8 mouse cellular contexts compared by ENCODE assay signal in the genomic region with DNA sequence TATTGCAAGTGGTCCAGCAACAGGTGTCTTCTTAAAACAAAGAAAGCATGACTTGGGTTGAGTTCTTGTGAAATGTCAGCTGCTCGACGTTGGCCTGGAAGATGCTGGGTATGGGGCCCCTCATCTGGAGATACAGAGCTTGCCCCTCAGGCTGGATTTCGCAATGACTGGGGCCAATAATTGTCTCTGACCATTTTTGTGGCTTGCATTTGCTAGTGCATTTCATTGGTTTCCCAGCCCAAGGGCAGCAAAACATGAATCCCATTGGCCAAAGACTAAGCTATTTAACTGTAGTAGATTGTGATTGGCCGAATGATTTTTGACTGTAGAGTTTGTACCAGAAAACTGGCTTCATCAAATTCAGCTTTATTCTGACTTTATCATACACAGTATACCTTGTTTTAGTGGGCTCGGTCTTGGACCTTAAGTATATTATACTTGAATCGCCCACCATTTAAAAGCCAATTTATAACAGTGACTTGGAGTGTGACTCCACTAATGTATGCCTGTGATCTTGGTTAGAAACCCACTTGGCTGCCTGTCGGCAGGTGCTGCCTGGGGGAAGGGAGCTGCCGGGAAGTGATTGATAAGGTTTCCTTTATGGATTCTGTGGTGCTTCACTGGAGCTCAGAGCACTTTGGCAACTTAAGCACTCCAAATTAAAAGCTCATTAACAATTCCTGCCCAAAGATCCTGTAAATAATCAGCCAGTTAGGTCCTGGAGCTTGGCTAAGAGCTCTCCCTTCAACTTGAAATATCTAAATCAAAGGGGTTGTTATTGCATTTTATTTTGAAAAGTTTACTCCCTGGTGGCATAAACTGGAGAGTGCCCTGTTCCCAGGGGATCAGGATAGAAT. TPM values are rescaled to one million over a fixed set of nuclear protein-coding genes. Genes with fewer than 3 reads are reported as not detected.
A peak's percentile ranks its signal among the peaks of the same experiment; 100 is the strongest.
DNase-seq lines count a peak whose midpoint lies in the region; ATAC-seq and TF ChIP-seq lines count a peak whose summit lies in the region.

No protein-coding gene starts in this region.

- peak overlapping the region; percentile 76 for H3K27ac ChIP-seq in testis, adult 2 months (ENCODE audit: control insufficient read depth, insufficient read depth, low read depth, low read length)
- H3K27ac ChIP-seq in forebrain, embryonic 16.5 days (ENCODE audit: low read length) = no peak overlapping the region
- H3K27ac ChIP-seq in limb, embryonic 12.5 days = peak overlapping the region; percentile 94
- H3K27ac ChIP-seq in stomach, embryonic 14.5 days (ENCODE audit: low read length) = peak overlapping the region; percentile 69; the same call in 1 of the 2 replicates

- no peak for TF ChIP-seq CTCF in testis, adult 2 months (IDR thresholded peaks at IDR 0.05; ENCODE audit: control insufficient read depth, insufficient read depth, insufficient replicate concordance, low read depth, low read length)

- H3K4me3 ChIP-seq in testis, adult 2 months (ENCODE audit: control insufficient read depth, low read depth, low read length) = peak overlapping the region; percentile 90
- H3K4me3 ChIP-seq in forebrain, embryonic 16.5 days (replicated peaks; ENCODE audit: low read length) = peak overlapping the region; percentile 85
- H3K4me3 ChIP-seq in limb, embryonic 12.5 days (replicated peaks) = peak overlapping the region; percentile 88
- H3K4me3 ChIP-seq in stomach, embryonic 14.5 days (ENCODE audit: low read depth, low read length) = peak overlapping the region; percentile 73

- no peak overlapping the region; the same call in 1 of the 2 replicates for H3K9ac ChIP-seq in forebrain, embryonic 16.5 days (replicated peaks; ENCODE audit: low read depth, low read length)
- H3K9ac ChIP-seq in limb, embryonic 12.5 days (replicated peaks) = peak overlapping the region; percentile 79; the same call in 1 of the 2 replicates
- peak overlapping the region; percentile 81; the same call in 1 of the 2 replicates for H3K9ac ChIP-seq in stomach, embryonic 14.5 days (replicated peaks; ENCODE audit: low read depth, low read length)

- H3K36me3 ChIP-seq in testis, adult 2 months (ENCODE audit: control insufficient read depth, insufficient read depth, low read length) = no peaks in the 10 kb centered on the region; the same call in 1 of the 2 replicates
- no peaks in the 10 kb centered on the region for H3K36me3 ChIP-seq in forebrain, embryonic 16.5 days (ENCODE audit: control insufficient read depth, insufficient read depth)
- peaks cover 11% of the 10 kb centered on the region; the same call in 1 of the 2 replicates for H3K36me3 ChIP-seq in limb, embryonic 12.5 days
- no peaks in the 10 kb centered on the region for H3K36me3 ChIP-seq in stomach, embryonic 14.5 days (ENCODE audit: control insufficient read depth, insufficient read depth, low read length)

- H3K4me2 ChIP-seq in forebrain, embryonic 16.5 days (ENCODE audit: low read length) = peak overlapping the region; percentile 75
- H3K4me2 ChIP-seq in limb, embryonic 12.5 days = peak overlapping the region; percentile 78
- H3K4me2 ChIP-seq in stomach, embryonic 14.5 days (replicated peaks; ENCODE audit: low read depth, low read length) = peak overlapping the region; percentile 75

- WGBS in forebrain, embryonic 16.5 days = 63% methylated on average over 8 of the region's 8 CpGs
- 50% methylated on average over 8 of the region's 8 CpGs for WGBS in limb, embryonic 12.5 days
- 28% methylated on average over 8 of the region's 8 CpGs for WGBS in stomach, embryonic 14.5 days

- ATAC-seq in forebrain, embryonic 16.5 days = no peak
- no peak for ATAC-seq in limb, embryonic 12.5 days (ENCODE audit: insufficient number of reproducible peaks, insufficient read depth, low FRiP score, low TSS enrichment, low read depth)
- no peak for ATAC-seq in stomach, embryonic 14.5 days (ENCODE audit: insufficient number of reproducible peaks, insufficient read depth, low FRiP score, low read depth)

- no peaks in the 10 kb centered on the region for H3K27me3 ChIP-seq in testis, adult 2 months (ENCODE audit: control insufficient read depth, insufficient read depth, low read length)
- no peaks in the 10 kb centered on the region for H3K27me3 ChIP-seq in forebrain, embryonic 16.5 days (replicated peaks; ENCODE audit: control insufficient read depth, insufficient read depth, low read length)
- no peaks in the 10 kb centered on the region for H3K27me3 ChIP-seq in limb, embryonic 12.5 days
- no peaks in the 10 kb centered on the region for H3K27me3 ChIP-seq in stomach, embryonic 14.5 days (ENCODE audit: control insufficient read depth, insufficient read depth, low read length)

- H3K9me3 ChIP-seq in forebrain, embryonic 16.5 days (ENCODE audit: control insufficient read depth, low read length) = no peaks in the 10 kb centered on the region
- no peaks in the 10 kb centered on the region for H3K9me3 ChIP-seq in limb, embryonic 12.5 days
- no peaks in the 10 kb centered on the region for H3K9me3 ChIP-seq in stomach, embryonic 14.5 days (ENCODE audit: control insufficient read depth, low read depth, low read length)

- H3K4me1 ChIP-seq in testis, adult 2 months (ENCODE audit: control insufficient read depth, insufficient read depth, low read length) = peaks cover 7% of the 10 kb centered on the region
- H3K4me1 ChIP-seq in forebrain, embryonic 16.5 days (replicated peaks; ENCODE audit: control insufficient read depth, insufficient read depth, low read length) = peaks cover 26% of the 10 kb centered on the region
- H3K4me1 ChIP-seq in limb, embryonic 12.5 days (replicated peaks) = peaks cover 21% of the 10 kb centered on the region
- peaks cover 21% of the 10 kb centered on the region for H3K4me1 ChIP-seq in stomach, embryonic 14.5 days (ENCODE audit: control insufficient read depth, insufficient read depth, low read length)

- no peak for DNase-seq in testis, postnatal 10 days (ENCODE audit: low spot score)
- no peak for DNase-seq in urinary bladder, postnatal 10 days (ENCODE audit: low spot score)
- no peak for DNase-seq in ovary, adult 18-20 months (ENCODE audit: low spot score)
- no peak for DNase-seq in layer of hippocampus, adult 8-10 months (ENCODE audit: low spot score in 2 of 2)

- TF ChIP-seq POLR2A in testis, adult 2 months (IDR thresholded peaks at IDR 0.05; ENCODE audit: control insufficient read depth, low read depth, low read length) = no peak

RNA-seq across cellular contexts. Expression of gene Eri3, which starts 1.2 kb away (rescaled TPM):
- 76.7 and 84.3 TPM in 2 replicates for polyA plus RNA-seq in testis, adult 2 months (2012; rRNA removed)
- polyA plus RNA-seq in forebrain, embryonic 16.5 days (2015; fragmentation: Nextera tagmentation; extraction: Ambion mirVana) = 256 and 257 TPM in 2 replicates
- polyA plus RNA-seq in limb, embryonic 12.5 days (2016; fragmentation: Nextera tagmentation; extraction: Ambion mirVana) = 161 and 166 TPM in 2 replicates
- polyA plus RNA-seq in stomach, embryonic 14.5 days (2014; fragmentation: Nextera tagmentation; extraction: Ambion mirVana) = 143 and 176 TPM in 2 replicates
- total RNA-seq in layer of hippocampus, adult 8-10 months (2022) = 100 to 1,000 TPM; 182 to 220 (median 203) TPM

RNA-seq across cellular contexts. Expression of gene Rnf220, which starts 54.5 kb away (rescaled TPM):
- 146 and 153 TPM in 2 replicates for polyA plus RNA-seq in testis, adult 2 months (2012; rRNA removed)
- 121 and 129 TPM in 2 replicates for polyA plus RNA-seq in forebrain, embryonic 16.5 days (2015; fragmentation: Nextera tagmentation; extraction: Ambion mirVana)
- 112 and 119 TPM in 2 replicates for polyA plus RNA-seq in limb, embryonic 12.5 days (2016; fragmentation: Nextera tagmentation; extraction: Ambion mirVana)
- 53.1 and 54.5 TPM in 2 replicates for polyA plus RNA-seq in stomach, embryonic 14.5 days (2014; fragmentation: Nextera tagmentation; extraction: Ambion mirVana)
- total RNA-seq in layer of hippocampus, adult 8-10 months (2022) = 100 to 1,000 TPM; 171 to 184 (median 178) TPM
